ENCODE assay signal across 21 mouse cellular contexts in genomic region chr1:25310066-25310465, GRCm38 (mm10).
"Had no signal": no experiment of that assay in that cellular context is flagged by ENCODE, and none has a peak within 500 bp of the region (broad histone marks: within the 10 kb centered on the region; RNA-seq: fewer than 3 reads in every experiment).

No protein-coding gene starts in this region.

- H3K4me1 ChIP-seq: limb, embryonic 13.5 days; liver, embryonic 12.5 days; liver, embryonic 15.5 days; lung, embryonic 15.5 days; megakaryocyte, embryonic 14.5 days; neural tube, embryonic 13.5 days; stomach, embryonic 15.5 days had no signal

- H3K4me3 ChIP-seq: limb, embryonic 13.5 days; liver, embryonic 12.5 days; liver, embryonic 15.5 days; lung, embryonic 15.5 days; megakaryocyte, embryonic 14.5 days; midbrain, embryonic 10.5 days; midbrain, embryonic 13.5 days; myocyte; neural tube, embryonic 13.5 days; stomach, embryonic 15.5 days had no signal

- H3K36me3 ChIP-seq: limb, embryonic 13.5 days; liver, embryonic 12.5 days; liver, embryonic 15.5 days; lung, embryonic 15.5 days; midbrain, embryonic 10.5 days; midbrain, embryonic 13.5 days; neural tube, embryonic 13.5 days; stomach, embryonic 15.5 days had no signal

- H3K27ac ChIP-seq: limb, embryonic 13.5 days; liver, embryonic 12.5 days; liver, embryonic 15.5 days; lung, embryonic 15.5 days; midbrain, embryonic 10.5 days; midbrain, embryonic 13.5 days; neural tube, embryonic 13.5 days; stomach, embryonic 15.5 days had no signal

- H3K27me3 ChIP-seq: limb, embryonic 13.5 days; liver, embryonic 12.5 days; liver, embryonic 15.5 days; lung, embryonic 15.5 days; megakaryocyte, embryonic 14.5 days; midbrain, embryonic 13.5 days; neural tube, embryonic 13.5 days; stomach, embryonic 15.5 days had no signal

- DNase-seq: kidney, postnatal 14 days; kidney, postnatal 4 days; left cerebral cortex, postnatal 4 days; liver; lung, adult 18-20 months; lung, postnatal 10 days; lung, postnatal 36 days; retina, postnatal 1 day; right cerebral cortex, postnatal 25 days; spleen, adult 18-20 months; thymus, postnatal 36 days had no signal
